Mouse (Mus musculus): ENCODE data around the gene Aes.

GRCm38 (mm10) chr10:81575695-81576094 is 16.4 kb downstream of the Aes start:
- TF ChIP-seq EP300 (optimal IDR thresholded peaks at IDR 0.05) (no peak), CTCF (IDR thresholded peaks at IDR 0.05; ENCODE audit: low read depth) (no peak)
